Mouse (Mus musculus): ENCODE results near the gene Hscb. TPM values are rescaled to one million over a fixed set of nuclear protein-coding genes. Genes with fewer than 3 reads are reported as not detected.

The Hscb gene
- total RNA-seq, 2 experiments from 2014 or later = 21.2 to 27.7 TPM

DNA sequence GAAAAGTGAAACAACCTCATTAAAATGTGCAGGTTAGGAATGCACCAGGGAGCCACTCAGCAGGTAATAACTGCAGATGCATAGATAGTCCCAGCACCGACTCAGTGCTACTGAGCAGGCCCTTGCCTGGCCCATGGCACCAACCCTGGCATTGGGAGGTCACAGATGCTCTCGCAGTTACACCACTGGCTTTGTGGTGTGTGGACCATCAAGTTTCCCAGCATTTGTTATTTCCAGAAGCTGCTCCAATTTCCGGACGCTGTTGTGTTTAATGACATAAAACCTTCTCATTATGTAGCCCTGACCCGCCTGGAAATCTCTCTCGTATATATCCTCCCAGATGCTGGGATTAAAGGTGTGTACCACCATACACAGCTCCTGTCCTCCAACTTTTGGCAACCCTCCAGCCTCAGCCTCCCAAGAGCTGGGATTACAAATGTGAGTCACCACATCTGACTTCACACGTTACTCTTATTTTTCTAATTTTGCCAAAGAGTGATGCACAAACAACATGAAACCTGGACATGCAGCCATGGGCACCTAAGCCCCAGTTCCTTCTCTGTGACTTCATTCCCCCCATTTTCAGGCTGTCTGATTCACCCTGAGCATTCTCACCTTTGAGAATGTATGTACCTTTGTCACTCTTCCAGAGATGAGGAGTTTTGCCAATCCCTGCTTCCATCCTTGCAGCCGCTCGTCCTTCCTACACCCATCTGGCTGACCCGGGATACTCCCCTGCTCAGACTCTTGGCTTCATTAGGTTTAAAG lies 58.6 kb downstream of the Hscb start:
- no peak for DNase-seq

- peak; percentile 97 for DNase-seq
These were observed 59.4 kb downstream of the Hscb start, which contains the start of gene Pus1 for GRCm38 (mm10) chr5:110779998-110780760. Gene Pus1 (minus strand): TSS chr5:110780659.

GRCm38 (mm10) chr5:110779276-110779997 lies 60.1 kb downstream of the Hscb start:
- peak; percentile 25 for DNase-seq

Other genes with a start within 250 kb of the Hscb start
- 10 to 100 TPM; 18.2 to 19.1 TPM for gene Noc4l, start 186.4 kb downstream of the Hscb start, total RNA-seq (2021)
- gene Ddx51, start 186.3 kb downstream of the Hscb start, total RNA-seq (2021) = 10 to 100 TPM; 16.0 to 17.6 TPM
- 10 to 100 TPM; 64.7 to 76.0 TPM for gene Ep400, start 69.1 kb downstream of the Hscb start, total RNA-seq (2021)
- gene Pus1, start 59.1 kb downstream of the Hscb start, total RNA-seq (2021) = 10 to 100 TPM; 34.6 to 36.9 TPM
- gene Ulk1, start 29.7 kb downstream of the Hscb start, total RNA-seq (2021) = 10 to 100 TPM; 49.8 to 50.4 TPM
- gene Chek2, start 202 bp upstream of the Hscb start, total RNA-seq (2021) = 1 to 10 TPM; 6.8 to 7.8 TPM
- 10 to 100 TPM; 25.0 to 29.1 TPM for gene Ttc28, start 40.0 kb upstream of the Hscb start, total RNA-seq (2021)